Mouse (Mus musculus) hindbrain, embryonic 12.5 days (tissue): ENCODE results near the gene Sept9. TPM values are rescaled to one million over a fixed set of nuclear protein-coding genes. Genes with fewer than 3 reads are reported as not detected.
"Not testable (repeated sequence)": the region's sequence is repeated elsewhere in the genome, so short reads cannot be mapped to it uniquely, and the experiment has no call there.

Experiments
- ATAC-seq: fragments of 200-750 bp; cut with Nextera tagmentation; 2 replicates; pipeline ENCODE4 v1.8.0; 2017; ENCODE audit warnings: moderate TSS enrichment; ENCODE audit not compliant: low FRiP score
- H3K27ac ChIP-seq: fragments of 300-500 bp; sonication (generic); 2 replicates; pipeline ENCODE4 v1.5.1; 2016; ENCODE audit warnings: mild to moderate bottlenecking
- H3K27me3 ChIP-seq: fragments of 300-500 bp; sonication (generic); 2 replicates; pipeline ENCODE4 v1.6.1; 2016; ENCODE audit warnings: mild to moderate bottlenecking
- H3K36me3 ChIP-seq: fragments of 300-500 bp; sonication (generic); 2 replicates; pipeline ENCODE4 v1.6.1; 2016; ENCODE audit warnings: mild to moderate bottlenecking
- H3K4me1 ChIP-seq: fragments of 300-500 bp; sonication (generic); 2 replicates; pipeline ENCODE4 v1.6.1; 2016
- H3K4me2 ChIP-seq: fragments of 300-500 bp; sonication (generic); replicated peaks from 2 replicates; pipeline ENCODE4 v1.6.1; 2016; ENCODE audit warnings: mild to moderate bottlenecking
- H3K4me3 ChIP-seq: fragments of 300-500 bp; sonication (generic); 2 replicates; pipeline ENCODE4 v1.5.1; 2016; ENCODE audit warnings: mild to moderate bottlenecking
- H3K9ac ChIP-seq: fragments of 300-500 bp; sonication (generic); 2 replicates; pipeline ENCODE4 v1.6.1; 2016; ENCODE audit warnings: mild to moderate bottlenecking, moderate library complexity
- H3K9me3 ChIP-seq: fragments of 300-500 bp; sonication (generic); replicated peaks from 2 replicates; pipeline ENCODE4 v1.6.1; 2016; ENCODE audit warnings: mild to moderate bottlenecking
- WGBS: fragments of 180-500 bp; shearing (Covaris S2); methylation state at CpG from one replicate; pipeline ENCODE4 v1.1.7; 2016; 5-methylcytosine and 5-hydroxymethylcytosine counted together
- polyA plus RNA-seq: library from polyadenylated mRNA; unstranded; fragments of >200 nt; fragmentation: Nextera tagmentation; extraction: Ambion mirVana; gene quantifications from 2 replicates; pipeline ENCODE4 v1.2.1, GENCODE M21; 2016

Gene Sept9
- polyA plus RNA-seq, 1 experiment from 2014 or later = 165 TPM

GRCm38 (mm10) chr11:117322730-117323579, 123.5 kb downstream of the Sept9 start:
- Histone ChIP-seq H3K27me3 (no peaks in the 10 kb centered on the region), H3K4me2 (no peak overlapping the region), H3K4me3 (no peak overlapping the region), H3K36me3 (no peaks in the 10 kb centered on the region), H3K9me3 (no peaks in the 10 kb centered on the region), H3K9ac (no peak overlapping the region), H3K27ac (no peak overlapping the region), H3K4me1 (peaks cover 71% of the 10 kb centered on the region)
- WGBS = 87% methylated on average over 15 of the region's 15 CpGs
- ATAC-seq = no peak

GRCm38 (mm10) chr11:117323976-117324574, 124.6 kb downstream of the Sept9 start:
- 71% methylated on average over 12 of the region's 12 CpGs for WGBS
- Histone ChIP-seq H3K4me1 (peaks cover 60% of the 10 kb centered on the region), H3K27ac (no peak overlapping the region), H3K4me3 (no peak overlapping the region), H3K4me2 (no peak overlapping the region), H3K36me3 (no peaks in the 10 kb centered on the region), H3K9ac (no peak overlapping the region), H3K27me3 (no peaks in the 10 kb centered on the region), H3K9me3 (no peaks in the 10 kb centered on the region)
- ATAC-seq = no peak

DNA sequence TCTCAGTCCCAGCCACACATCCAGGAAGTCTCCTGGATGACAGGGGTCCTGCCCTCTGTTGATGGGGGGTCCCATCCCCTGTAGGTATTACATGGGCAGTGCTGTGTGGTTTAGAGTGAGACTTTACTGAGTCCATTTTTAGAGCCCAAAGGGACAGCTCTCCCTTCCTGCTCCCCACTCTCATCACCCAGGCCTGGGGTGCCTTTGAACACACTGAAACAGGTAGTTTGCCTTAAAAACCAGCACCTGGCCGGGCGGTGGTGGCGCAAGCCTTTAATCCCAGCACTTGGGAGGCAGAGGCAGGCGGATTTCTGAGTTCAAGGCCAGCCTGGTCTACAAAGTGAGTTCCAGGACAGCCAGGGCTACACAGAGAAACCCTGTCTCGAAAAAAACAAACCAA, 125.3 kb downstream of the Sept9 start:
- WGBS = 94% methylated on average over 5 of the region's 5 CpGs
- not testable (repeated sequence) for H3K36me3 ChIP-seq, H3K4me2 ChIP-seq, ATAC-seq, H3K9me3 ChIP-seq, H3K4me3 ChIP-seq, H3K27ac ChIP-seq, H3K9ac ChIP-seq, H3K27me3 ChIP-seq
- peaks cover 53% of the 10 kb centered on the region for H3K4me1 ChIP-seq

- Histone ChIP-seq H3K9me3 (no peaks in the 10 kb centered on the region), H3K4me1 (peaks cover 51% of the 10 kb centered on the region), H3K4me3 (no peak overlapping the region), H3K27me3 (no peaks in the 10 kb centered on the region), H3K36me3 (no peaks in the 10 kb centered on the region), H3K27ac (no peak overlapping the region), H3K9ac (no peak overlapping the region), H3K4me2 (no peak overlapping the region)
- 81% methylated on average over 5 of the region's 5 CpGs for WGBS
- ATAC-seq = no peak
Measured at GRCm38 (mm10) chr11:117325131-117325467, 125.6 kb downstream of the Sept9 start.

DNA sequence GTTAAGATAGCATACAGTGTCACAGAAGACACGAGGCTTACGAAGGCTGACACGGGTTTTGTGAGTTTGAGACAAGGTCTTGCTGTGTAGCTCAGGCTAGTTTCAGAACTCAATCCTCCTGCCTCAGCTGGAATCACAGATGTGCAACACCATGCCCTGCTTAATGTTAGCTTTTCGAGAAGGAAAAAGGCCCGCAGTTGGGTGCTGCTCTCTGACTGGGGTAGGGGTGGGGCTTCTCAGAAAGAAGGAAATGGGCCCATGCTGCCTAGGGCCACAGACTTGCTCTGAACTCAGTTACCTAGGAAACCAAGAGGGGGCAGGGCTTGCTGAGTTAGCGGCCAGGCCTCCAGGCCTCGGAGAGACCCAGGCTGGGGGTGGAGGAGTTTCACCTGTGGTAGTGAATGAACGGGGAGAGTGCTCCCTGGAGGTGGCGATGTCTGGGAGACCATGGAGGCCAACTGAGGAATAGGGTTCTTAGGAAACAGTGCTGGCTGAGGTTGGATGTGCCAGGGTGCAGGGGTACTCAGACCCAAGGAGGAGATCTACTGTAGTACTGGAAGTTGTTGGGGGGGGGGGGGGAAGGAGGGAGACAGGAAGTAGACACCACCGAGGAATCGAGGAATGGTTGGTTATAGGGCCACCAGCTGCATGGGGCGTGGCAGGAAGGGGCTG, 126.1 kb downstream of the Sept9 start:
- no peak overlapping the region for H3K4me2 ChIP-seq
- peak; percentile 17; the same call in 1 of the 2 replicates for ATAC-seq

DNA sequence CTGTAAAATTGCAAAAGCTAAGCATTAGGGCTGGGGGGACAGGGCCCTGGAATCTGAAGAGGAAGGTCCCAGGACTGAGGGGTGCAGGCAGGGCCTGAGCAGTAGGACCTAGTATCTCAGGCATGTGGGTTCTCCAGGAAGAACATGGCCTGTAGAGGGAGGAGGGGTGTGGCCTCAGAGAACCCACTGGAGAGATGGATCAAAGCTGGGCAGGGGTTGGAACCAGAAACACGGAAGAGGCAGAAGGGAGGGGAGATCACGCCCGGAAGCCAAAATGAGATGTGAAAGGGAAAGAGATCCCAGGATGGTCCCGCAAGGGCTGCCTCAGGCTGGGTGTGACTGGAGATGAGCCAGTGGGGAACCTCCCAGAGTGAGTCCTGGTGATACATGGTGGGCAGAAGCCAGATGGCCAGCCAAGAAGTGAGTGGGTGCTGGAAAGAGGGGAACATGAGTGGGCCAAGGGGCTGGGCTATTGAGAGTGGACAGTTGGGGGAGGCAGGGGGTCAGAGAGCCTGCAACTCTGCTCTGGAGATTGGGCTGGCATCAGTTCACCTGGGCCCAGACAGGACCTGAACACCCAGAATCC, 126.8 kb downstream of the Sept9 start:
- Histone ChIP-seq H3K4me3 (no peak overlapping the region), H3K4me1 (peaks cover 56% of the 10 kb centered on the region), H3K27ac (0 out of 2 replicates have a peak overlapping the region, but pooled peaks have one; percentile 40), H3K9ac (peak overlapping the region; percentile 27; the same call in 1 of the 2 replicates), H3K9me3 (no peaks in the 10 kb centered on the region), H3K27me3 (no peaks in the 10 kb centered on the region), H3K4me2 (no peak overlapping the region), H3K36me3 (no peaks in the 10 kb centered on the region)
- 71% methylated on average over 4 of the region's 4 CpGs for WGBS
- no peak for ATAC-seq

More for the DNA sequence above, 126.1 kb downstream of the Sept9 start:
- H3K9ac ChIP-seq = no peak overlapping the region
- no peaks in the 10 kb centered on the region for H3K36me3 ChIP-seq
- no peaks in the 10 kb centered on the region for H3K27me3 ChIP-seq
- no peak overlapping the region for H3K4me3 ChIP-seq
- H3K9me3 ChIP-seq = no peaks in the 10 kb centered on the region
- WGBS = 28% methylated on average over 12 of the region's 12 CpGs
- no peak overlapping the region for H3K27ac ChIP-seq
- peaks cover 51% of the 10 kb centered on the region for H3K4me1 ChIP-seq

GRCm38 (mm10) chr11:117326867-117327600, 127.6 kb downstream of the Sept9 start:
- H3K9me3 ChIP-seq = no peaks in the 10 kb centered on the region
- H3K4me3 ChIP-seq = no peak overlapping the region
- H3K36me3 ChIP-seq = no peaks in the 10 kb centered on the region
- H3K4me1 ChIP-seq = peaks cover 64% of the 10 kb centered on the region
- H3K9ac ChIP-seq = 0 out of 2 replicates have a peak overlapping the region, but pooled peaks have one; percentile 27
- H3K27ac ChIP-seq = peak overlapping the region; percentile 40; the same call in 1 of the 2 replicates
- ATAC-seq = no peak
- no peaks in the 10 kb centered on the region for H3K27me3 ChIP-seq
- WGBS = 73% methylated on average over 16 of the region's 16 CpGs
- no peak overlapping the region for H3K4me2 ChIP-seq

- no peak for ATAC-seq
- Histone ChIP-seq H3K4me1 (peaks cover 64% of the 10 kb centered on the region), H3K4me2 (no peak overlapping the region)
Measured at GRCm38 (mm10) chr11:117327633-117328032, 128.2 kb downstream of the Sept9 start.

DNA sequence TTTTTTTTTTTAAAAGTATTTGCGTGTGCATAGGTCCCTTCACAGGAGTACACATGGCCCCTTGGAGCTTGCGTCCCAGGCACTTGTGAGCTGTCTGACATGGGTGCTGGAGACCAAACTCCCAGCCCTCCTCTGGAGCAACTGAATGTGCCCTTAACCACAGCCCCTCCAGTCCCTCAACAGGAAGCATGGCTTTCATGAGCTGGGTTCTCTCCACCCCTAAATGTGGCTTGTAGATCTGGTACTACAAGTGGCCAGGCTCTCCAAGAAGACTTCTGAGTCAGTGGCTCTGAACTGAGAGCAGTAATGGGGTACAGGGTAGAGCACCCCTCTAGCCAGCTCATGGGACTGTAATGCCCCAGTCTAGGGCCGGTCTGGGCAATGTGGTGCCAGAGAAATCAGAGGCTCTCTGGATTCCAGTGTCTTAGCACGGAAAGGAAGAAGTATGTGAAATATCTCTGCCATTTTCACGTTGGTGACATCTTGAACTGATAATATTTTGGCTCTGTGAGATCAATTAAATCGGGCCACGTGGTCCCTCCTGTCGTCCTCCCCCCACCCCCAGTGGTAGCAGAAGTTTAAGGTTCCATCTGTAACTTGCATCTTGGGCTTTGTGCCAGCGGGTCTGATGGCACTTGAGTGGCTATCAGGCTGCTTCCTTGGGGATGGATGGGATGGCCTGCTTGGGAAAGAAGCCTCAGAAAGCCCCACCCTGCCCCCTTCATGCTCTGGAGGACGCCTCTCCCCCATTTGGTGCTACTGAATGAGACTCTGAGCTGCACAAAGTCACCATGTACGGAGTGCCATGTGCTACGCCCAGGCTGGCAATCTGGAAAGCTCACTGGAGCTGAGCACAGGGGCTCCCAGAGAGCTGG, 130.9 kb downstream of the Sept9 start:
- H3K27me3 ChIP-seq = no peaks in the 10 kb centered on the region
- no peak overlapping the region for H3K4me3 ChIP-seq
- H3K4me1 ChIP-seq = peaks cover 69% of the 10 kb centered on the region
- WGBS = 72% methylated on average over 12 of the region's 12 CpGs
- 0 out of 2 replicates have a peak overlapping the region, but pooled peaks have one; percentile 23 for H3K9ac ChIP-seq
- H3K36me3 ChIP-seq = no peaks in the 10 kb centered on the region
- H3K4me2 ChIP-seq = peak overlapping the region; percentile 82
- H3K9me3 ChIP-seq = no peaks in the 10 kb centered on the region
- peak overlapping the region; percentile 97 for H3K27ac ChIP-seq
- no peak for ATAC-seq

More at GRCm38 (mm10) chr11:117327633-117328032, 128.2 kb downstream of the Sept9 start:
- H3K9me3 ChIP-seq = no peaks in the 10 kb centered on the region
- H3K27me3 ChIP-seq = no peaks in the 10 kb centered on the region
- no peak overlapping the region for H3K9ac ChIP-seq
- no peaks in the 10 kb centered on the region for H3K36me3 ChIP-seq
- 83% methylated on average over 5 of the region's 5 CpGs for WGBS
- H3K27ac ChIP-seq = no peak overlapping the region
- no peak overlapping the region for H3K4me3 ChIP-seq

DNA sequence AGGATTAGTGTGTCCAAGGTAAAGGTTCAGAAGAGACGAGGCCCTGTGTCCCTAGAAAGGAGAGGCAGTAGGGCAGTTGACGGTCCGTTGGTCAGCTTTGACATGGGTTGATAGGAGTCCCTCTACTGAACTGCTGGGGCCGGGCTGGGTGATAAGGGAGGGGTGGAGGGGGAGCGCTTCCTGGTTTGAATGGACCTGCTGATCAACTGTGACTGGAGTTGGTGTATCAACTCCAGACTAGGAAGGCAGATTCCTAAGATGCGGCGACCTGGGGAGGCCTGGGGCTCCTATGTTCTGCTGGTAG, 131.4 kb downstream of the Sept9 start:
- peak overlapping the region; percentile 82 for H3K4me2 ChIP-seq
- H3K4me1 ChIP-seq = peaks cover 69% of the 10 kb centered on the region
- ATAC-seq = no peak
- peak overlapping the region; percentile 84; the same call in 1 of the 2 replicates for H3K9ac ChIP-seq
- no peaks in the 10 kb centered on the region for H3K9me3 ChIP-seq
- 17% methylated on average over 7 of the region's 7 CpGs for WGBS
- H3K36me3 ChIP-seq = no peaks in the 10 kb centered on the region
- no peaks in the 10 kb centered on the region for H3K27me3 ChIP-seq
- peak overlapping the region; percentile 97 for H3K27ac ChIP-seq
- no peak overlapping the region for H3K4me3 ChIP-seq
